Mouse (Mus musculus) hindbrain, postnatal 0 days (tissue): Measurements from ENCODE around the gene Itgal. TPM values are rescaled to one million over a fixed set of nuclear protein-coding genes. Genes with fewer than 3 reads are reported as not detected.
"Not testable (repeated sequence)": the region's sequence is repeated elsewhere in the genome, so short reads cannot be mapped to it uniquely, and the experiment has no call there.

Experiments
- ATAC-seq: fragments of 200-750 bp; cut with Nextera tagmentation; 2 replicates; pipeline ENCODE4 v1.8.0; 2017; ENCODE audit warnings: mild to moderate bottlenecking, moderate TSS enrichment, moderate library complexity
- DNase-seq: peaks from one replicate; pipeline ENCODE4 v3.0.0-alpha.2; 2015; ENCODE audit warnings: low spot score
- H3K27ac ChIP-seq: fragments of 300-500 bp; sonication (generic); 2 replicates; pipeline ENCODE4 v1.5.1; 2014; ENCODE audit warnings: mild to moderate bottlenecking
- H3K27me3 ChIP-seq: fragments of 300-500 bp; sonication (generic); 2 replicates; pipeline ENCODE4 v1.6.1; 2014; ENCODE audit warnings: low read length, mixed read lengths; ENCODE audit not compliant: insufficient read depth
- H3K36me3 ChIP-seq: fragments of 300-500 bp; sonication (generic); 2 replicates; pipeline ENCODE4 v1.6.1; 2014; ENCODE audit warnings: low read length, mixed read lengths; ENCODE audit not compliant: insufficient read depth
- H3K4me1 ChIP-seq: fragments of 300-500 bp; sonication (generic); 2 replicates; pipeline ENCODE4 v1.6.1; 2014; ENCODE audit warnings: antibody characterized with exemption, low read length, mixed read lengths; ENCODE audit not compliant: insufficient read depth
- H3K4me2 ChIP-seq: fragments of 300-500 bp; sonication (generic); 2 replicates; pipeline ENCODE4 v1.6.1; 2014; ENCODE audit warnings: low read depth, mild to moderate bottlenecking, low read length, moderate library complexity, mixed read lengths
- H3K4me3 ChIP-seq: fragments of 300-500 bp; sonication (generic); 2 replicates; pipeline ENCODE4 v1.5.1; 2014; ENCODE audit warnings: low read length
- H3K9ac ChIP-seq: fragments of 300-500 bp; sonication (generic); replicated peaks from 2 replicates; pipeline ENCODE4 v1.6.1; 2014; ENCODE audit warnings: mild to moderate bottlenecking, low read length, moderate library complexity, mixed read lengths
- H3K9me3 ChIP-seq: fragments of 300-500 bp; sonication (generic); 2 replicates; pipeline ENCODE4 v1.6.1; 2016; ENCODE audit warnings: low read length, mixed read lengths
- CTCF ChIP-seq: IDR thresholded peaks from 2 replicates; pipeline ENCODE4 v1.5.1; 2016; ENCODE audit warnings: antibody characterized with exemption, control low read depth, low read depth
- WGBS: fragments of 180-500 bp; shearing (Covaris S2); extraction: QIAGEN DNeasy Blood & Tissue Kit; methylation state at CpG from one replicate; pipeline ENCODE4 v1.1.7; 2014; 5-methylcytosine and 5-hydroxymethylcytosine counted together
- polyA plus RNA-seq: library from polyadenylated mRNA; unstranded; fragments of >200 nt; fragmentation: Nextera tagmentation; extraction: Ambion mirVana; gene quantifications from 2 replicates; pipeline ENCODE4 v1.2.1, GENCODE M21; 2015
- total RNA-seq: library from RNA; depleted of rRNA; stranded (reverse); fragments of >200 nt; gene quantifications from 2 replicates; pipeline ENCODE4 v1.2.3, GENCODE M21; 2014

The Itgal gene
- total and polyA plus RNA-seq, 2 experiments from 2014 or later, result 0.26 TPM; not detected in 1

- no peak overlapping the region for H3K9ac ChIP-seq
- 60% methylated on average over 2 of the region's 2 CpGs for WGBS
- no peak for TF ChIP-seq CTCF
Observed at GRCm38 (mm10) chr7:127357871-127358270, 61.8 kb downstream of the Itgal start.

GRCm38 (mm10) chr7:127358472-127358871, 62.4 kb downstream of the Itgal start:
- Histone ChIP-seq H3K36me3 (no peaks in the 10 kb centered on the region), H3K4me3 (no peak overlapping the region), H3K9me3 (no peaks in the 10 kb centered on the region), H3K27ac (no peak overlapping the region), H3K27me3 (no peaks in the 10 kb centered on the region), H3K4me1 (no peaks in the 10 kb centered on the region), H3K9ac (no peak overlapping the region), H3K4me2 (no peak overlapping the region)
- no peak for ATAC-seq
- DNase-seq, result no peak
- TF ChIP-seq CTCF, result no peak
- 68% methylated on average over 4 of the region's 4 CpGs for WGBS

More at GRCm38 (mm10) chr7:127357871-127358270, 61.8 kb downstream of the Itgal start:
- H3K27me3 ChIP-seq, result no peaks in the 10 kb centered on the region
- ATAC-seq (no peak), DNase-seq (no peak)
- no peaks in the 10 kb centered on the region for H3K9me3 ChIP-seq
- no peaks in the 10 kb centered on the region for H3K4me1 ChIP-seq
- H3K4me2 ChIP-seq, result no peak overlapping the region
- H3K27ac ChIP-seq, result no peak overlapping the region
- no peak overlapping the region for H3K4me3 ChIP-seq
- no peaks in the 10 kb centered on the region for H3K36me3 ChIP-seq

DNA sequence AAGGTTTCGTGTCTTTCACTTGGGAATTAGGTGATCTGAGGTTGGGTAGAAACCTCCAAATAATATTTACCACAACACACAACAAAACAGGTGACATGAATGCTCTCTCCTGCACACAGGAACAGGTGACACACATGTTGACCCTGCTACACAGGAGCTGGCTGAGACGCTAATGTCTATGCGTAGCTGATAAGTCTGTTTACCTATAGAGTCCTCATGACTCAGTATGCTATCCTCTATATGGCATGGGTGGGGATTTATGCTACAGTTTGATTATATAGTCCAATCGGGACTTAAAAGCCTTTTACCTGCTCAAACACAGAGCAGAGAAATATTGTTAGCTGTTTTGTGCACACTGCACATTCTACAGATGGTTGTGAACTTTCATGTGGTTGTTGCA, 64.2 kb downstream of the Itgal start:
- no peaks in the 10 kb centered on the region for H3K4me1 ChIP-seq
- H3K4me2 ChIP-seq, result no peak overlapping the region
- DNase-seq (no peak), ATAC-seq (no peak)
- no peaks in the 10 kb centered on the region for H3K9me3 ChIP-seq
- no peaks in the 10 kb centered on the region for H3K36me3 ChIP-seq
- H3K9ac ChIP-seq, result no peak overlapping the region
- no peak for TF ChIP-seq CTCF
- H3K27ac ChIP-seq, result no peak overlapping the region
- WGBS, result 81% methylated on average over 4 of the region's 4 CpGs
- no peaks in the 10 kb centered on the region for H3K27me3 ChIP-seq
- no peak overlapping the region for H3K4me3 ChIP-seq

GRCm38 (mm10) chr7:127361449-127361848, 65.4 kb downstream of the Itgal start:
- H3K9me3 ChIP-seq, result no peaks in the 10 kb centered on the region
- H3K36me3 ChIP-seq, result no peaks in the 10 kb centered on the region
- H3K27me3 ChIP-seq, result no peaks in the 10 kb centered on the region
- 60% methylated on average over 13 of the region's 13 CpGs for WGBS
- no peak overlapping the region for H3K9ac ChIP-seq
- no peak overlapping the region for H3K27ac ChIP-seq
- ATAC-seq, result no peak
- H3K4me3 ChIP-seq, result no peak overlapping the region
- no peaks in the 10 kb centered on the region for H3K4me1 ChIP-seq
- no peak overlapping the region for H3K4me2 ChIP-seq
- DNase-seq, result no peak
- TF ChIP-seq CTCF, result no peak

DNA sequence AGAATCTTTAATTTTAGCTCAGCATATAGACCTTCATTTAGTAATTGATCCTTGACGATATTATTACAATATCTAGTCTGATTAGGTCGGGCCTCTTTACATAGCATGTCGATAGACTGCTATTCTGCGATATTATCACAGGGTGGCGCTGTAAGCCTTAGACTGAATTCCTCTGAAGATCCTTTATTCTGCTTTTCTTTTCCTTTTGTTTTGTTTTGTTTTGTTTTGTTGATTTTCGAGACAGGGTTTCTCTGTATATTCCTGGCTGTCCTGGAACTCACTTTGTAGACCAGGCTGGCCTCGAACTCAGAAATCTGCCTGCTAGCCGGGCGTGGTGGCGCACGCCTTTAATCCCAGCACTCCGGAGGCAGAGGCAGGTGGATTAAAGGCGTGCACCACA, 66.4 kb downstream of the Itgal start:
- not testable (repeated sequence) for H3K9me3 ChIP-seq, H3K27me3 ChIP-seq, H3K36me3 ChIP-seq, H3K9ac ChIP-seq, H3K4me1 ChIP-seq, ATAC-seq, H3K27ac ChIP-seq, H3K4me3 ChIP-seq
- WGBS, result 14% methylated on average over 13 of the region's 13 CpGs
- TF ChIP-seq CTCF, result peak; percentile 83
- H3K4me2 ChIP-seq, result peak overlapping the region; percentile 34; the same call in 1 of the 2 replicates
- DNase-seq, result peak; percentile 86

GRCm38 (mm10) chr7:127363475-127363921, 67.4 kb downstream of the Itgal start:
- DNase-seq, result peak; percentile 41
- 2% methylated on average over 24 of the region's 24 CpGs for WGBS
- H3K4me1 ChIP-seq, result no peaks in the 10 kb centered on the region
- peak overlapping the region; percentile 26 for H3K4me3 ChIP-seq
- peak; percentile 56; the same call in 1 of the 2 replicates for ATAC-seq
- H3K27me3 ChIP-seq, result no peaks in the 10 kb centered on the region
- H3K36me3 ChIP-seq, result no peaks in the 10 kb centered on the region
- H3K27ac ChIP-seq, result 0 out of 2 replicates have a peak overlapping the region, but pooled peaks have one; percentile 17
- no peak for TF ChIP-seq CTCF
- H3K9ac ChIP-seq, result peak overlapping the region; percentile 33
- H3K9me3 ChIP-seq, result no peaks in the 10 kb centered on the region
- peak overlapping the region; percentile 56 for H3K4me2 ChIP-seq

DNA sequence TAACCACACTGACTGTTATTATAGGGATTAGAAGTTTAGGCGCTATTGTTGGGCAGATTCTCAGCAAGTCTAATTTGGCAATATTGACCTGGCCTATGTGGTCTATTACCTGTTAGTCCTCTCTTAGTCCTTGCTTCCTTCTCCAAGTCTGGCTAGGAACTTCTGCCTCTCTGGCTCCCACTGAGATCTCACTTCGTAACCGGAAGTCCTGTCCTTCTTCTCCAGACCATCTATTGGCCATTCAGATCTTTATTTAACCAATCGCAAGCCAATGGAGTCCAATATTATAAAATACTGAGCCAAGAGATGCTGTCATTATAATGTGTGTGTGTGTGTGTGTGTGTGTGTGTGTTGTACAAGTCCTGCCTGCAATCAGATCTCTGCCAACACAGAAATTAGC, 68.1 kb downstream of the Itgal start:
- no peaks in the 10 kb centered on the region for H3K9me3 ChIP-seq
- no peak for TF ChIP-seq CTCF
- ATAC-seq (peak; percentile 51; the same call in 1 of the 2 replicates), DNase-seq (peak; percentile 53)
- no peaks in the 10 kb centered on the region for H3K36me3 ChIP-seq
- no peaks in the 10 kb centered on the region for H3K4me1 ChIP-seq
- peak overlapping the region; percentile 56 for H3K4me2 ChIP-seq
- no peak overlapping the region; the same call in 1 of the 2 replicates for H3K9ac ChIP-seq
- peak overlapping the region; percentile 26; the same call in 1 of the 2 replicates for H3K4me3 ChIP-seq
- no peak overlapping the region for H3K27ac ChIP-seq
- 38% methylated on average over 4 of the region's 4 CpGs for WGBS
- H3K27me3 ChIP-seq, result no peaks in the 10 kb centered on the region
